Comparison of ENCODE assay signal across 25 mouse cellular contexts in genomic region chr14:103747345-103747744, GRCm38 (mm10).
A peak's percentile ranks its signal among the peaks of the same experiment; 100 is the strongest.
DNase-seq lines count a peak whose midpoint lies in the region; ATAC-seq and TF ChIP-seq lines count a peak whose summit lies in the region.
"Had no signal": no experiment of that assay in that cellular context is flagged by ENCODE, and none has a peak within 500 bp of the region (broad histone marks: within the 10 kb centered on the region; RNA-seq: fewer than 3 reads in every experiment).

No protein-coding gene starts in this region.

- H3K4me3 ChIP-seq in limb, embryonic 14.5 days (replicated peaks; ENCODE audit: low read length): no peak overlapping the region
- H3K4me3 ChIP-seq in limb, embryonic 10.5 days: no peak overlapping the region
- no peak overlapping the region for H3K4me3 ChIP-seq in midbrain, embryonic 16.5 days (ENCODE audit: low read depth, low read length)
- H3K4me3 ChIP-seq in stomach, embryonic 15.5 days (replicated peaks): no peak overlapping the region
- H3K4me3 ChIP-seq: embryonic facial prominence, embryonic 13.5 days; erythroblast, embryonic 14.5 days; heart, adult 2 months; heart, embryonic 12.5 days; hindbrain, embryonic 15.5 days; liver, embryonic 15.5 days; lung, embryonic 15.5 days; megakaryocyte, embryonic 14.5 days had no signal

- H3K9me3 ChIP-seq in limb, embryonic 14.5 days (ENCODE audit: control insufficient read depth, low read length): no peaks in the 10 kb centered on the region
- no peaks in the 10 kb centered on the region for H3K9me3 ChIP-seq in limb, embryonic 10.5 days (replicated peaks)
- H3K9me3 ChIP-seq in midbrain, embryonic 16.5 days (replicated peaks; ENCODE audit: control insufficient read depth, low read length, poor library complexity, severe bottlenecking): no peaks in the 10 kb centered on the region
- H3K9me3 ChIP-seq in stomach, embryonic 15.5 days: no peaks in the 10 kb centered on the region
- H3K9me3 ChIP-seq: embryonic facial prominence, embryonic 13.5 days; heart, embryonic 12.5 days; hindbrain, embryonic 15.5 days; liver, embryonic 15.5 days; lung, embryonic 15.5 days had no signal

- H3K4me1 ChIP-seq in limb, embryonic 14.5 days (ENCODE audit: control insufficient read depth, insufficient read depth, low read length): no peaks in the 10 kb centered on the region
- H3K4me1 ChIP-seq in limb, embryonic 10.5 days: no peaks in the 10 kb centered on the region
- no peaks in the 10 kb centered on the region for H3K4me1 ChIP-seq in midbrain, embryonic 16.5 days (ENCODE audit: control insufficient read depth, insufficient read depth, low read length)
- H3K4me1 ChIP-seq in stomach, embryonic 15.5 days: no peaks in the 10 kb centered on the region
- H3K4me1 ChIP-seq: embryonic facial prominence, embryonic 13.5 days; heart, embryonic 12.5 days; hindbrain, embryonic 15.5 days; liver, embryonic 15.5 days; lung, embryonic 15.5 days; megakaryocyte, embryonic 14.5 days had no signal

- no peak for ATAC-seq in limb, embryonic 14.5 days (ENCODE audit: low FRiP score, low read depth)
- 0 out of 2 replicates have a peak, but pooled peaks have one; percentile 66 for ATAC-seq in midbrain, embryonic 16.5 days
- ATAC-seq in stomach, embryonic 15.5 days (ENCODE audit: insufficient read depth, low FRiP score, low read depth): peak; percentile 58
- ATAC-seq: CD4-positive, CD25-positive, alpha-beta regulatory T cell, adult 4 months; forebrain, embryonic 16.5 days; inflammation-experienced regulatory T-cells, adult 6 months had no signal

- 40% methylated on average over 6 of the region's 6 CpGs for WGBS in limb, embryonic 14.5 days
- WGBS in limb, embryonic 10.5 days: 67% methylated on average over 6 of the region's 6 CpGs
- 54% methylated on average over 6 of the region's 6 CpGs for WGBS in midbrain, embryonic 16.5 days
- 40% methylated on average over 6 of the region's 6 CpGs for WGBS in stomach, embryonic 15.5 days

- peak; percentile 41 for DNase-seq in limb, embryonic 14.5 days (ENCODE audit: low spot score)
- no peak for DNase-seq in limb, embryonic 10.5 days (ENCODE audit: low spot score)
- peak; percentile 13 for DNase-seq in urinary bladder, postnatal 14 days (ENCODE audit: low spot score)
- DNase-seq in urinary bladder, postnatal 4 days (ENCODE audit: low spot score in 2 of 2): no peak
- no peak for DNase-seq in adrenal gland, postnatal 36 days
- DNase-seq in adrenal gland, adult 18-20 months (ENCODE audit: low spot score in 2 of 2): no peak
- DNase-seq: adrenal gland, adult 2 months; cerebellum, adult 8-10 months; cerebellum, postnatal 25 days; heart, adult 2 months; kidney, adult 11 months; kidney, postnatal 4 days; thymus, postnatal 14 days had no signal

- no peak overlapping the region for H3K9ac ChIP-seq in limb, embryonic 14.5 days (ENCODE audit: low read depth, low read length, severe bottlenecking)
- H3K9ac ChIP-seq in midbrain, embryonic 16.5 days (ENCODE audit: low read depth, low read length): no peak overlapping the region
- H3K9ac ChIP-seq in stomach, embryonic 15.5 days: no peak overlapping the region
- H3K9ac ChIP-seq: embryonic facial prominence, embryonic 13.5 days; heart, embryonic 12.5 days; hindbrain, embryonic 15.5 days; liver, embryonic 15.5 days; lung, embryonic 15.5 days had no signal

- no peaks in the 10 kb centered on the region for H3K36me3 ChIP-seq in limb, embryonic 14.5 days (ENCODE audit: control insufficient read depth, insufficient read depth, low read length)
- no peaks in the 10 kb centered on the region for H3K36me3 ChIP-seq in limb, embryonic 10.5 days
- no peaks in the 10 kb centered on the region for H3K36me3 ChIP-seq in midbrain, embryonic 16.5 days (ENCODE audit: control insufficient read depth, insufficient read depth, low read length)
- H3K36me3 ChIP-seq in stomach, embryonic 15.5 days: no peaks in the 10 kb centered on the region
- H3K36me3 ChIP-seq: embryonic facial prominence, embryonic 13.5 days; heart, embryonic 12.5 days; hindbrain, embryonic 15.5 days; liver, embryonic 15.5 days; lung, embryonic 15.5 days had no signal

- H3K4me2 ChIP-seq in limb, embryonic 14.5 days (replicated peaks; ENCODE audit: low read depth, low read length, severe bottlenecking): no peak overlapping the region
- H3K4me2 ChIP-seq in midbrain, embryonic 16.5 days (ENCODE audit: low read length): no peak overlapping the region
- H3K4me2 ChIP-seq in stomach, embryonic 15.5 days: no peak overlapping the region
- H3K4me2 ChIP-seq: embryonic facial prominence, embryonic 13.5 days; heart, embryonic 12.5 days; hindbrain, embryonic 15.5 days; liver, embryonic 15.5 days; lung, embryonic 15.5 days had no signal

- no peak overlapping the region for H3K27ac ChIP-seq in limb, embryonic 14.5 days (replicated peaks; ENCODE audit: low read depth, low read length)
- no peak overlapping the region for H3K27ac ChIP-seq in limb, embryonic 10.5 days
- no peak overlapping the region for H3K27ac ChIP-seq in midbrain, embryonic 16.5 days (ENCODE audit: low read length)
- H3K27ac ChIP-seq in stomach, embryonic 15.5 days: no peak overlapping the region
- H3K27ac ChIP-seq: embryonic facial prominence, embryonic 13.5 days; heart, adult 2 months; hindbrain, embryonic 15.5 days; liver, embryonic 15.5 days; lung, embryonic 15.5 days had no signal

- no peaks in the 10 kb centered on the region for H3K27me3 ChIP-seq in limb, embryonic 14.5 days (ENCODE audit: control insufficient read depth, insufficient read depth, low read length)
- H3K27me3 ChIP-seq in limb, embryonic 10.5 days (ENCODE audit: low read depth, poor library complexity, severe bottlenecking): no peaks in the 10 kb centered on the region
- no peaks in the 10 kb centered on the region for H3K27me3 ChIP-seq in midbrain, embryonic 16.5 days (ENCODE audit: control insufficient read depth, insufficient read depth, low read depth, low read length)
- H3K27me3 ChIP-seq in stomach, embryonic 15.5 days (replicated peaks): no peaks in the 10 kb centered on the region
- H3K27me3 ChIP-seq: embryonic facial prominence, embryonic 13.5 days; heart, embryonic 12.5 days; hindbrain, embryonic 15.5 days; liver, embryonic 15.5 days; lung, embryonic 15.5 days; megakaryocyte, embryonic 14.5 days had no signal

- TF ChIP-seq POLR2A in limb, embryonic 14.5 days (IDR thresholded peaks at IDR 0.05; ENCODE audit: borderline replicate concordance, extremely low read depth, insufficient read depth, insufficient read length): no peak

Comparison
In these comparisons a context has a peak if more than half of its experiments do, and no peak if none do; other contexts are left out.
1. DNase-seq: peak in limb, embryonic 14.5 days (single experiment) and urinary bladder, postnatal 14 days (single experiment); none in limb, embryonic 10.5 days (single experiment), urinary bladder, postnatal 4 days (0 of 2), adrenal gland, postnatal 36 days (0 of 2) and adrenal gland, adult 18-20 months (0 of 2).